Mouse (Mus musculus) megakaryocyte-erythroid progenitor cell, adult 5-6 weeks (primary cell): ENCODE results near the gene Utrn. TPM values are rescaled to one million over a fixed set of nuclear protein-coding genes. Genes with fewer than 3 reads are reported as not detected.

Experiments
- ATAC-seq: replicated peaks from 2 replicates; pipeline ENCODE4 v1.8.0; 2016; ENCODE audit warnings: mild to moderate bottlenecking, inconsistent platforms; ENCODE audit not compliant: severe bottlenecking, poor library complexity, low FRiP score, low TSS enrichment
- total RNA-seq, 2 experiments: library from RNA; stranded (forward) in 1 of 2; stranded (reverse) in 1 of 2; fragments of 200-1000, 215-1000 nt in 1 of 2; fragments of >200 nt in 1 of 2; fragmentation: Nextera tagmentation in 1 of 2; gene quantifications; 2 replicates each; pipeline ENCODE4 v1.2.3; 2014 to 2017

Utrn gene
- total RNA-seq, 2 experiments from 2014 or later = 17.9 to 27.6 TPM

- no peak for ATAC-seq
These were observed 20.6 kb downstream of the Utrn start for GRCm38 (mm10) chr10:12848322-12849108.

- ATAC-seq = no peak; the same call in 1 of the 2 replicates
These were observed 26.6 kb downstream of the Utrn start for GRCm38 (mm10) chr10:12842543-12842942.

GRCm38 (mm10) chr10:12841497-12841896, 27.7 kb downstream of the Utrn start:
- no peak for ATAC-seq

- ATAC-seq = no peak
These were observed 31.5 kb downstream of the Utrn start for GRCm38 (mm10) chr10:12837636-12838035.

- ATAC-seq = 0 out of 2 replicates have a peak, but pooled peaks have one; percentile 35
These were observed 32.9 kb downstream of the Utrn start for GRCm38 (mm10) chr10:12836048-12836816.

- no peak for ATAC-seq
These were observed 35.0 kb downstream of the Utrn start for GRCm38 (mm10) chr10:12834215-12834614.

GRCm38 (mm10) chr10:12832163-12832562, 37.0 kb downstream of the Utrn start:
- ATAC-seq = peak; percentile 60

- ATAC-seq = 0 out of 2 replicates have a peak, but pooled peaks have one; percentile 16
These were observed 41.4 kb downstream of the Utrn start for GRCm38 (mm10) chr10:12827778-12828177.

GRCm38 (mm10) chr10:12827306-12827705, 41.9 kb downstream of the Utrn start:
- ATAC-seq = no peak

GRCm38 (mm10) chr10:12826760-12827281, 42.3 kb downstream of the Utrn start:
- ATAC-seq = peak; percentile 85

- ATAC-seq = no peak
These were observed 44.8 kb downstream of the Utrn start for GRCm38 (mm10) chr10:12824386-12824785.

GRCm38 (mm10) chr10:12823437-12824219, 45.5 kb downstream of the Utrn start:
- ATAC-seq = no peak

GRCm38 (mm10) chr10:12820978-12821735, 48.0 kb downstream of the Utrn start:
- ATAC-seq = no peak

- peak; percentile 68 for ATAC-seq
These were observed 51.8 kb downstream of the Utrn start for GRCm38 (mm10) chr10:12817409-12817808.

GRCm38 (mm10) chr10:12816530-12816929, 52.6 kb downstream of the Utrn start:
- no peak for ATAC-seq

GRCm38 (mm10) chr10:12814411-12814810, 54.8 kb downstream of the Utrn start:
- ATAC-seq = peak; percentile 71

GRCm38 (mm10) chr10:12813881-12814280, 55.3 kb downstream of the Utrn start:
- ATAC-seq = no peak

- peak; percentile 83 for ATAC-seq
These were observed 55.9 kb downstream of the Utrn start for GRCm38 (mm10) chr10:12813211-12813811.
